ENCODE assay signal across 8 mouse cellular contexts in the genomic region with DNA sequence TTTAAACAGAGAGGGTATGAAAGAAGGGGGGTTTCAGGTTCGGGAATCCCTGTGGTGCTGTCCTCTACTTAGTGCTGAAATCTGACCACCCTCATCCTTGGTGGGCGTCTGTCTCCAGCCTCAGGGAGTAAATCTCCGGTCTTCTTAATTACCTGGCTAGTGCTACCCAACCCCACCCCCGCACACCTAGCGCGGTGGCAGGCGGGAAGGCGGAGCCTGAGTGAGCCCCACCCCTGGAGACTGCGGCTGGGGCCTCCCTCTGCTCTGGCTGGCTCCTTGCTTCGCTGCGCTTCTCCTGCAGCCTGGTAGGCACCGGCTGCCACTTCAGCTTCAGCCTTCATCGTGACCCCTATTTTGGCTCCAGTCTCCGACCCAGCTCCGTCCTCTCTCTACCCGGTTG. TPM values are rescaled to one million over a fixed set of nuclear protein-coding genes. Genes with fewer than 3 reads are reported as not detected.
DNase-seq lines count a peak whose midpoint lies in the region; ATAC-seq and TF ChIP-seq lines count a peak whose summit lies in the region.
"Had no signal": no experiment of that assay in that cellular context is flagged by ENCODE, and none has a peak within 500 bp of the region (broad histone marks: within the 10 kb centered on the region; RNA-seq: fewer than 3 reads in every experiment).

No protein-coding gene starts in this region.

- TF ChIP-seq CTCF in kidney, postnatal 0 days (IDR thresholded peaks at IDR 0.05; ENCODE audit: low read depth) = no peak
- no peak for TF ChIP-seq CTCF in stomach, postnatal 0 days (IDR thresholded peaks at IDR 0.05; ENCODE audit: low read depth)

- under 1% methylated on average over 16 of the region's 16 CpGs for WGBS in kidney, postnatal 0 days
- 1% methylated on average over 16 of the region's 16 CpGs for WGBS in stomach, postnatal 0 days

- H3K4me2 ChIP-seq in kidney, postnatal 0 days (ENCODE audit: low read length) = peak overlapping the region; percentile 50
- H3K4me2 ChIP-seq in stomach, postnatal 0 days (replicated peaks; ENCODE audit: low read depth) = peak overlapping the region; percentile 60

- H3K4me1 ChIP-seq in kidney, postnatal 0 days (replicated peaks; ENCODE audit: insufficient read depth, low read length) = peaks cover 8% of the 10 kb centered on the region; the same call in 1 of the 2 replicates
- no peaks in the 10 kb centered on the region for H3K4me1 ChIP-seq in stomach, postnatal 0 days (replicated peaks; ENCODE audit: control insufficient read depth, insufficient read depth)

- no peaks in the 10 kb centered on the region for H3K27me3 ChIP-seq in kidney, postnatal 0 days (ENCODE audit: insufficient read depth, low read length)
- no peaks in the 10 kb centered on the region for H3K27me3 ChIP-seq in stomach, postnatal 0 days (ENCODE audit: control insufficient read depth, insufficient read depth, low read length)

- TF ChIP-seq EP300 in stomach, postnatal 0 days (optimal IDR thresholded peaks at IDR 0.05) = no peak

- 0 out of 2 replicates have a peak overlapping the region, but pooled peaks have one; percentile 31 for H3K9ac ChIP-seq in kidney, postnatal 0 days (ENCODE audit: low read depth, low read length)
- H3K9ac ChIP-seq in stomach, postnatal 0 days (ENCODE audit: low read length) = peak overlapping the region; percentile 59; the same call in 1 of the 2 replicates

- no peaks in the 10 kb centered on the region for H3K36me3 ChIP-seq in kidney, postnatal 0 days (ENCODE audit: insufficient read depth, low read length)
- H3K36me3 ChIP-seq in stomach, postnatal 0 days (ENCODE audit: control insufficient read depth, insufficient read depth, low read length) = no peaks in the 10 kb centered on the region; the same call in 1 of the 2 replicates

- no peaks in the 10 kb centered on the region for H3K9me3 ChIP-seq in kidney, postnatal 0 days (replicated peaks; ENCODE audit: low read length)
- no peaks in the 10 kb centered on the region for H3K9me3 ChIP-seq in stomach, postnatal 0 days (ENCODE audit: control insufficient read depth, low read length)

- ATAC-seq in kidney, postnatal 0 days (replicated peaks; ENCODE audit: low FRiP score, low read depth) = peak; percentile 75
- peak; percentile 88 for ATAC-seq in stomach, postnatal 0 days (ENCODE audit: low FRiP score, low TSS enrichment)

- DNase-seq in adrenal gland, adult (ENCODE audit: inconsistent age in 2 of 2, low spot score in 1 of 2) = peak; percentile 60 to 77
- DNase-seq in cerebellum, adult 9-11 months = peak; percentile 96
- peak; percentile 77 to 80 for DNase-seq in frontal cortex, postnatal 10 days (ENCODE audit: low spot score in 2 of 2)
- DNase-seq in kidney, postnatal 0 days (ENCODE audit: low spot score) = peak; percentile 75
- peak; percentile 22 for DNase-seq in liver
- DNase-seq in neural tube, embryonic 10.5 days (ENCODE audit: extremely low spot score, low spot score) = peak; percentile 44
- peak; percentile 93 for DNase-seq in stomach, postnatal 0 days (ENCODE audit: low spot score)

- H3K4me3 ChIP-seq in kidney, postnatal 0 days (replicated peaks; ENCODE audit: low read depth, low read length) = peak overlapping the region; percentile 23
- H3K4me3 ChIP-seq in stomach, postnatal 0 days (ENCODE audit: low read depth, low read length) = peak overlapping the region; percentile 46

- H3K27ac ChIP-seq in kidney, postnatal 0 days = no peak overlapping the region
- peak overlapping the region; percentile 87 for H3K27ac ChIP-seq in stomach, postnatal 0 days (replicated peaks)

RNA-seq across cellular contexts. Expression of a gene that starts 0.9 kb away (rescaled TPM):
- 63.1 and 70.4 TPM in 2 replicates for polyA plus RNA-seq in kidney, postnatal 0 days (2015; fragmentation: Nextera tagmentation; extraction: Ambion mirVana)
- 625 and 652 TPM in 2 replicates for polyA plus RNA-seq in stomach, postnatal 0 days (2015; fragmentation: Nextera tagmentation; extraction: Ambion mirVana)

RNA-seq across cellular contexts. Expression of a gene that starts 3.2 kb away (rescaled TPM):
- polyA plus RNA-seq in kidney, postnatal 0 days (2015; fragmentation: Nextera tagmentation; extraction: Ambion mirVana) = 13.1 and 14.0 TPM in 2 replicates
- 13.9 and 14.1 TPM in 2 replicates for polyA plus RNA-seq in stomach, postnatal 0 days (2015; fragmentation: Nextera tagmentation; extraction: Ambion mirVana)

RNA-seq across cellular contexts. Expression of a gene that starts 28.6 kb away (rescaled TPM):
- not detected in 2 replicates for polyA plus RNA-seq in kidney, postnatal 0 days (2015; fragmentation: Nextera tagmentation; extraction: Ambion mirVana)
- 0.01 and 0.04 TPM in 2 replicates for polyA plus RNA-seq in stomach, postnatal 0 days (2015; fragmentation: Nextera tagmentation; extraction: Ambion mirVana)
- polyA plus RNA-seq: liver, embryonic 16.5 days had no signal

RNA-seq across cellular contexts. Expression of a gene that starts 55.2 kb away (rescaled TPM):
- 506 and 575 TPM in 2 replicates for polyA plus RNA-seq in kidney, postnatal 0 days (2015; fragmentation: Nextera tagmentation; extraction: Ambion mirVana)
- polyA plus RNA-seq in stomach, postnatal 0 days (2015; fragmentation: Nextera tagmentation; extraction: Ambion mirVana) = 613 and 617 TPM in 2 replicates

RNA-seq across cellular contexts. Expression of a gene that starts 55.2 kb away (rescaled TPM):
- polyA plus RNA-seq in kidney, postnatal 0 days (2015; fragmentation: Nextera tagmentation; extraction: Ambion mirVana) = 1.7 and 2.4 TPM in 2 replicates
- 1.0 and 1.3 TPM in 2 replicates for polyA plus RNA-seq in stomach, postnatal 0 days (2015; fragmentation: Nextera tagmentation; extraction: Ambion mirVana)

Comparison
In these comparisons a context has a peak if more than half of its experiments do, and no peak if none do; other contexts are left out.
1. DNase-seq: peak in every context shown above with its lines; median percentile 96 in cerebellum, adult 9-11 months; 93 in stomach, postnatal 0 days; 78 in frontal cortex, postnatal 10 days; 75 in kidney, postnatal 0 days; 68 in adrenal gland, adult; 44 in neural tube, embryonic 10.5 days; 22 in liver.